Mouse (Mus musculus) gastrocnemius, postnatal 4 days (tissue): Measurements from ENCODE around the gene Zfp869. TPM values are rescaled to one million over a fixed set of nuclear protein-coding genes. Genes with fewer than 3 reads are reported as not detected.
"Not testable (repeated sequence)": the region's sequence is repeated elsewhere in the genome, so short reads cannot be mapped to it uniquely, and the experiment has no call there.

Source experiments
- DNase-seq, 2 experiments: peaks; one replicate each; pipeline ENCODE4 v3.0.0; 2021 to 2022; ENCODE audit warnings: low spot score in 2 of 2, mixed read lengths in 2 of 2
- long read RNA-seq, 2 experiments: library from polyadenylated mRNA; stranded (forward); transcript quantifications; one replicate each; pipeline ENCODE4 v2.0.0; 2021
- total RNA-seq, 2 experiments: library from RNA; stranded (reverse); gene quantifications; 2 replicates each; pipeline ENCODE4 v1.2.3; 2021

Gene Zfp869
- 10 to 100 TPM; 13.4 to 16.6 TPM for total RNA-seq
- long read RNA-seq, experiment 1, partial matches to known transcripts = 0 of 16 reads
- long read RNA-seq, experiment 1, other reads (novel, unspliced or antisense) = 16 of 16 reads
- long read RNA-seq, experiment 2, partial matches to known transcripts = 3 of 29 reads
- long read RNA-seq, experiment 2, other reads (novel, unspliced or antisense) = 26 of 29 reads

- not testable (repeated sequence) for DNase-seq
Observed at GRCm38 (mm10) chr8:69710624-69711023, at the start of gene Zfp869. Gene Zfp869, minus strand, starts transcription at chr8:69710724.

GRCm38 (mm10) chr8:69758316-69758715, 47.8 kb upstream of the Zfp869 start:
- DNase-seq = no peak

GRCm38 (mm10) chr8:69752437-69752836, 41.9 kb upstream of the Zfp869 start:
- no peak for DNase-seq

GRCm38 (mm10) chr8:69749544-69750454, 39.3 kb upstream of the Zfp869 start, which contains the start of gene Zfp963:
Gene Zfp963, minus strand, starts transcription at chr8:69749970.
- DNase-seq = peak; percentile 91 to 96

GRCm38 (mm10) chr8:69741231-69741630, 30.7 kb upstream of the Zfp869 start:
- DNase-seq = no peak

GRCm38 (mm10) chr8:69740763-69741162, 30.2 kb upstream of the Zfp869 start:
- DNase-seq = no peak

GRCm38 (mm10) chr8:69735495-69735894, 25.0 kb upstream of the Zfp869 start:
- no peak for DNase-seq

GRCm38 (mm10) chr8:69717232-69717580, 6.7 kb upstream of the Zfp869 start:
- DNase-seq = no peak

- peak; percentile 87 to 95 for DNase-seq
Observed at GRCm38 (mm10) chr8:69716403-69717231, 6.1 kb upstream of the Zfp869 start.

- DNase-seq = no peak
Observed at GRCm38 (mm10) chr8:69715366-69715765, 4.8 kb upstream of the Zfp869 start.

- DNase-seq = no peak
Observed at GRCm38 (mm10) chr8:69713516-69713915, 3.0 kb upstream of the Zfp869 start.

- DNase-seq = no peak
Observed at GRCm38 (mm10) chr8:69701810-69702209, 8.7 kb downstream of the Zfp869 start.

GRCm38 (mm10) chr8:69665051-69665450, 45.5 kb downstream of the Zfp869 start:
- not testable (repeated sequence) for DNase-seq

- DNase-seq = no peak
Observed at GRCm38 (mm10) chr8:69661294-69661693, 49.2 kb downstream of the Zfp869 start.

Other genes with a start within 250 kb of the Zfp869 start
- gene Gm7697, start 187.7 kb downstream of the Zfp869 start, total RNA-seq = not detected
- gene Zfp868, start 85.2 kb downstream of the Zfp869 start, total RNA-seq = 10 to 100 TPM; 10.0 to 12.2 TPM
- 1 to 10 TPM; 1.1 to 2.0 TPM for gene Zfp964, start 56.2 kb downstream of the Zfp869 start, total RNA-seq
- gene Zfp963, start 39.2 kb upstream of the Zfp869 start, total RNA-seq = 1 to 10 TPM; 4.1 to 5.2 TPM
- gene Gm20422, start 64.2 kb upstream of the Zfp869 start, total RNA-seq = 1 to 10 TPM; 4.0 to 6.3 TPM
- 10 to 100 TPM; 21.3 to 22.3 TPM for gene Atp13a1, start 80.4 kb upstream of the Zfp869 start, total RNA-seq
- 10 to 100 TPM; 18.9 to 21.5 TPM for gene Zfp866, start 80.5 kb upstream of the Zfp869 start, total RNA-seq
- 10 to 100 TPM; 10.3 to 11.6 TPM for gene Gmip, start 98.0 kb upstream of the Zfp869 start, total RNA-seq
- under 1 TPM; 0.22 to 0.31 TPM for gene Lpar2, start 111.7 kb upstream of the Zfp869 start, total RNA-seq
- 1 to 10 TPM; 1.4 to 1.9 TPM for gene Pbx4, start 121.8 kb upstream of the Zfp869 start, total RNA-seq
- 10 to 100 TPM in 1 of 2 experiments, 1 to 10 TPM in 1; 6.3 to 12.8 TPM for gene Cilp2, start 177.0 kb upstream of the Zfp869 start, total RNA-seq
- under 1 TPM in 1 of 2 experiments, not detected in 1; 0.60 TPM for gene Tssk6, start 191.5 kb upstream of the Zfp869 start, total RNA-seq
- gene Ndufa13, start 191.8 kb upstream of the Zfp869 start, total RNA-seq = 100 to 1,000 TPM; 188 to 196 TPM
- gene Yjefn3, start 192.0 kb upstream of the Zfp869 start, total RNA-seq = 10 to 100 TPM; 10.8 to 11.7 TPM